Mouse (Mus musculus): ENCODE data around the gene Gmppa. TPM values are rescaled to one million over a fixed set of nuclear protein-coding genes. Genes with fewer than 3 reads are reported as not detected.
A peak's percentile ranks its signal among the peaks of the same experiment; 100 is the strongest.

Gene Gmppa
- polyA plus RNA-seq, 1 experiment, result 82.4 TPM

- Histone ChIP-seq H3K27me3 (replicated peaks; ENCODE audit: control insufficient read depth, insufficient read depth, low read length) (peaks cover 1% of the 10 kb centered on the region; the same call in 1 of the 2 replicates), H3K36me3 (ENCODE audit: control insufficient read depth, insufficient read depth, low read length) (no peaks in the 10 kb centered on the region), H3K4me1 (ENCODE audit: control insufficient read depth, insufficient read depth, low read length) (no peaks in the 10 kb centered on the region), H3K4me3 (ENCODE audit: insufficient read depth, low read depth, low read length) (no peak overlapping the region), H3K27ac (ENCODE audit: insufficient read depth, low read depth, low read length) (no peak overlapping the region)
- WGBS, result 87% methylated on average over 11 of the region's 11 CpGs
- no peak for DNase-seq
- no peak for TF ChIP-seq CTCF (conservative IDR thresholded peaks at IDR 0.05; ENCODE audit: insufficient read depth, insufficient read length, low read depth, low read length)
Observed at GRCm38 (mm10) chr1:75423780-75424390, 11.8 kb upstream of the Gmppa start.

- no peak for TF ChIP-seq POLR2A (IDR thresholded peaks at IDR 0.05; ENCODE audit: low read depth, low read length)
- peak; percentile 58 for TF ChIP-seq CTCF (conservative IDR thresholded peaks at IDR 0.05; ENCODE audit: insufficient read depth, insufficient read length, low read depth, low read length)
- WGBS, result 44% methylated on average over 10 of the region's 10 CpGs
Observed at GRCm38 (mm10) chr1:75425796-75426471, 9.8 kb upstream of the Gmppa start.

GRCm38 (mm10) chr1:75438782-75439181, 3.1 kb downstream of the Gmppa start:
- no peak overlapping the region for H3K27ac ChIP-seq (ENCODE audit: insufficient read depth, low read depth, low read length)
- peaks cover 2% of the 10 kb centered on the region; the same call in 1 of the 2 replicates for H3K4me1 ChIP-seq (ENCODE audit: control insufficient read depth, insufficient read depth, low read length)
- WGBS, result 91% methylated on average over 8 of the region's 9 CpGs
- no peak overlapping the region for H3K4me3 ChIP-seq (ENCODE audit: insufficient read depth, low read depth, low read length)
- H3K36me3 ChIP-seq (ENCODE audit: control insufficient read depth, insufficient read depth, low read length), result no peaks in the 10 kb centered on the region
- TF ChIP-seq CTCF (conservative IDR thresholded peaks at IDR 0.05; ENCODE audit: insufficient read depth, insufficient read length, low read depth, low read length), result no peak
- TF ChIP-seq POLR2A (IDR thresholded peaks at IDR 0.05; ENCODE audit: low read depth, low read length), result no peak
- no peak for DNase-seq
- H3K27me3 ChIP-seq (replicated peaks; ENCODE audit: control insufficient read depth, insufficient read depth, low read length), result no peaks in the 10 kb centered on the region

More at GRCm38 (mm10) chr1:75425796-75426471, 9.8 kb upstream of the Gmppa start:
- DNase-seq, result peak; percentile 29
- H3K4me3 ChIP-seq (ENCODE audit: insufficient read depth, low read depth, low read length), result no peak overlapping the region
- no peaks in the 10 kb centered on the region for H3K36me3 ChIP-seq (ENCODE audit: control insufficient read depth, insufficient read depth, low read length)
- H3K27me3 ChIP-seq (replicated peaks; ENCODE audit: control insufficient read depth, insufficient read depth, low read length), result peaks cover 1% of the 10 kb centered on the region; the same call in 1 of the 2 replicates
- H3K4me1 ChIP-seq (ENCODE audit: control insufficient read depth, insufficient read depth, low read length), result no peaks in the 10 kb centered on the region
- no peak overlapping the region for H3K27ac ChIP-seq (ENCODE audit: insufficient read depth, low read depth, low read length)

GRCm38 (mm10) chr1:75440661-75441060, 4.9 kb downstream of the Gmppa start:
- H3K4me1 ChIP-seq (ENCODE audit: control insufficient read depth, insufficient read depth, low read length), result peaks cover under 1% of the 10 kb centered on the region; the same call in 1 of the 2 replicates

GRCm38 (mm10) chr1:75441471-75441996, 5.8 kb downstream of the Gmppa start:
- WGBS, result 77% methylated on average over 15 of the region's 15 CpGs
- H3K27me3 ChIP-seq (replicated peaks; ENCODE audit: control insufficient read depth, insufficient read depth, low read length), result no peaks in the 10 kb centered on the region
- H3K4me1 ChIP-seq (ENCODE audit: control insufficient read depth, insufficient read depth, low read length), result no peaks in the 10 kb centered on the region
- no peak for DNase-seq
- no peak overlapping the region for H3K4me3 ChIP-seq (ENCODE audit: insufficient read depth, low read depth, low read length)
- TF ChIP-seq CTCF (conservative IDR thresholded peaks at IDR 0.05; ENCODE audit: insufficient read depth, insufficient read length, low read depth, low read length) (no peak), POLR2A (IDR thresholded peaks at IDR 0.05; ENCODE audit: low read depth, low read length) (no peak)
- H3K36me3 ChIP-seq (ENCODE audit: control insufficient read depth, insufficient read depth, low read length), result no peaks in the 10 kb centered on the region
- no peak overlapping the region for H3K27ac ChIP-seq (ENCODE audit: insufficient read depth, low read depth, low read length)

More at GRCm38 (mm10) chr1:75440661-75441060, 4.9 kb downstream of the Gmppa start:
- H3K36me3 ChIP-seq (ENCODE audit: control insufficient read depth, insufficient read depth, low read length), result no peaks in the 10 kb centered on the region
- DNase-seq, result no peak
- no peak overlapping the region for H3K27ac ChIP-seq (ENCODE audit: insufficient read depth, low read depth, low read length)
- TF ChIP-seq CTCF (conservative IDR thresholded peaks at IDR 0.05; ENCODE audit: insufficient read depth, insufficient read length, low read depth, low read length), result no peak
- TF ChIP-seq POLR2A (IDR thresholded peaks at IDR 0.05; ENCODE audit: low read depth, low read length), result no peak
- no peaks in the 10 kb centered on the region for H3K27me3 ChIP-seq (replicated peaks; ENCODE audit: control insufficient read depth, insufficient read depth, low read length)
- WGBS, result 93% methylated on average over 7 of the region's 7 CpGs
- H3K4me3 ChIP-seq (ENCODE audit: insufficient read depth, low read depth, low read length), result no peak overlapping the region

- Histone ChIP-seq H3K27ac (ENCODE audit: insufficient read depth, low read depth, low read length) (no peak overlapping the region), H3K4me1 (ENCODE audit: control insufficient read depth, insufficient read depth, low read length) (no peaks in the 10 kb centered on the region), H3K36me3 (ENCODE audit: control insufficient read depth, insufficient read depth, low read length) (no peaks in the 10 kb centered on the region), H3K27me3 (replicated peaks; ENCODE audit: control insufficient read depth, insufficient read depth, low read length) (0 out of 2 replicates have a peak, but pooled peaks cover 2% of the 10 kb centered on the region), H3K4me3 (ENCODE audit: insufficient read depth, low read depth, low read length) (no peak overlapping the region)
- no peak for DNase-seq
- WGBS, result 82% methylated on average over 9 of the region's 9 CpGs
- no peak for TF ChIP-seq CTCF (conservative IDR thresholded peaks at IDR 0.05; ENCODE audit: insufficient read depth, insufficient read length, low read depth, low read length)
- TF ChIP-seq POLR2A (IDR thresholded peaks at IDR 0.05; ENCODE audit: low read depth, low read length), result no peak
Observed at GRCm38 (mm10) chr1:75442171-75442570, 6.4 kb downstream of the Gmppa start.

- Histone ChIP-seq H3K4me3 (ENCODE audit: insufficient read depth, low read depth, low read length) (no peak overlapping the region), H3K27ac (ENCODE audit: insufficient read depth, low read depth, low read length) (no peak overlapping the region), H3K4me1 (ENCODE audit: control insufficient read depth, insufficient read depth, low read length) (no peaks in the 10 kb centered on the region), H3K27me3 (replicated peaks; ENCODE audit: control insufficient read depth, insufficient read depth, low read length) (0 out of 2 replicates have a peak, but pooled peaks cover 2% of the 10 kb centered on the region), H3K36me3 (ENCODE audit: control insufficient read depth, insufficient read depth, low read length) (no peaks in the 10 kb centered on the region)
- no peak for DNase-seq
- TF ChIP-seq CTCF (conservative IDR thresholded peaks at IDR 0.05; ENCODE audit: insufficient read depth, insufficient read length, low read depth, low read length) (no peak), POLR2A (IDR thresholded peaks at IDR 0.05; ENCODE audit: low read depth, low read length) (no peak)
- 67% methylated on average over 8 of the region's 8 CpGs for WGBS
Observed at GRCm38 (mm10) chr1:75442811-75443210, 7.1 kb downstream of the Gmppa start.

Data from kidney, adult 2 months (tissue).